Mouse (Mus musculus): ENCODE measurements around the gene Cacng1. TPM values are rescaled to one million over a fixed set of nuclear protein-coding genes. Genes with fewer than 3 reads are reported as not detected.

The Cacng1 gene
- polyA plus RNA-seq, 1 experiment from 2014 or later: 0.81 TPM

GRCm38 (mm10) chr11:107714368-107714767 is 2.0 kb downstream of the Cacng1 start:
- Histone ChIP-seq H3K4me3 (ENCODE audit: low read depth, low read length) (no peak overlapping the region), H3K36me3 (replicated peaks; ENCODE audit: insufficient read depth, low read length) (no peaks in the 10 kb centered on the region), H3K4me1 (ENCODE audit: insufficient read depth) (no peaks in the 10 kb centered on the region), H3K9ac (replicated peaks) (no peak overlapping the region), H3K4me2 (ENCODE audit: low read depth, low read length) (no peak overlapping the region), H3K9me3 (ENCODE audit: low read length) (no peaks in the 10 kb centered on the region), H3K27me3 (ENCODE audit: insufficient read depth, low read length) (no peaks in the 10 kb centered on the region), H3K27ac (ENCODE audit: low read depth) (no peak overlapping the region)
- ATAC-seq: no peak
- TF ChIP-seq EP300 (IDR thresholded peaks at IDR 0.05; ENCODE audit: low read depth) (no peak), CTCF (IDR thresholded peaks at IDR 0.05; ENCODE audit: low read depth) (no peak)
- DNase-seq: no peak
- 81% methylated on average over 7 of the region's 7 CpGs for WGBS (ENCODE audit: insufficient replicate concordance)

- Histone ChIP-seq H3K27ac (ENCODE audit: low read depth) (no peak overlapping the region), H3K27me3 (ENCODE audit: insufficient read depth, low read length) (no peaks in the 10 kb centered on the region), H3K9ac (replicated peaks) (no peak overlapping the region), H3K4me3 (ENCODE audit: low read depth, low read length) (no peak overlapping the region), H3K9me3 (ENCODE audit: low read length) (no peaks in the 10 kb centered on the region), H3K36me3 (replicated peaks; ENCODE audit: insufficient read depth, low read length) (no peaks in the 10 kb centered on the region), H3K4me1 (ENCODE audit: insufficient read depth) (peaks cover 3% of the 10 kb centered on the region; the same call in 1 of the 2 replicates), H3K4me2 (ENCODE audit: low read depth, low read length) (no peak overlapping the region)
- DNase-seq (no peak), ATAC-seq (no peak)
- TF ChIP-seq CTCF (IDR thresholded peaks at IDR 0.05; ENCODE audit: low read depth) (no peak), EP300 (IDR thresholded peaks at IDR 0.05; ENCODE audit: low read depth) (no peak)
- 52% methylated on average over 3 of the region's 3 CpGs for WGBS (ENCODE audit: insufficient replicate concordance)
Measured at GRCm38 (mm10) chr11:107710379-107710778, 5.9 kb downstream of the Cacng1 start.

- TF ChIP-seq EP300 (IDR thresholded peaks at IDR 0.05; ENCODE audit: low read depth): no peak
- no peak for TF ChIP-seq CTCF (IDR thresholded peaks at IDR 0.05; ENCODE audit: low read depth)
- no peaks in the 10 kb centered on the region for H3K36me3 ChIP-seq (replicated peaks; ENCODE audit: insufficient read depth, low read length)
- WGBS (ENCODE audit: insufficient replicate concordance): 79% methylated on average over 20 of the region's 20 CpGs
Measured at GRCm38 (mm10) chr11:107707897-107708610, 8.3 kb downstream of the Cacng1 start.

GRCm38 (mm10) chr11:107705476-107706074 is 10.7 kb downstream of the Cacng1 start:
- peak; percentile 60 for DNase-seq
- peak; percentile 72 for ATAC-seq
- TF ChIP-seq CTCF (IDR thresholded peaks at IDR 0.05; ENCODE audit: low read depth) (no peak), EP300 (IDR thresholded peaks at IDR 0.05; ENCODE audit: low read depth) (no peak)
- Histone ChIP-seq H3K4me2 (ENCODE audit: low read depth, low read length) (no peak overlapping the region), H3K9me3 (ENCODE audit: low read length) (no peaks in the 10 kb centered on the region), H3K4me3 (ENCODE audit: low read depth, low read length) (no peak overlapping the region), H3K27me3 (ENCODE audit: insufficient read depth, low read length) (no peaks in the 10 kb centered on the region), H3K9ac (replicated peaks) (no peak overlapping the region), H3K36me3 (replicated peaks; ENCODE audit: insufficient read depth, low read length) (no peaks in the 10 kb centered on the region), H3K4me1 (ENCODE audit: insufficient read depth) (peaks cover 12% of the 10 kb centered on the region; the same call in 1 of the 2 replicates), H3K27ac (ENCODE audit: low read depth) (no peak overlapping the region)
- 64% methylated on average over 11 of the region's 11 CpGs for WGBS (ENCODE audit: insufficient replicate concordance)

More at GRCm38 (mm10) chr11:107707897-107708610, 8.3 kb downstream of the Cacng1 start:
- peaks cover 12% of the 10 kb centered on the region; the same call in 1 of the 2 replicates for H3K4me1 ChIP-seq (ENCODE audit: insufficient read depth)
- H3K27me3 ChIP-seq (ENCODE audit: insufficient read depth, low read length): no peaks in the 10 kb centered on the region
- DNase-seq (no peak), ATAC-seq (no peak)
- no peak overlapping the region for H3K9ac ChIP-seq (replicated peaks)
- no peak overlapping the region for H3K4me3 ChIP-seq (ENCODE audit: low read depth, low read length)
- H3K27ac ChIP-seq (ENCODE audit: low read depth): no peak overlapping the region
- no peak overlapping the region for H3K4me2 ChIP-seq (ENCODE audit: low read depth, low read length)
- H3K9me3 ChIP-seq (ENCODE audit: low read length): no peaks in the 10 kb centered on the region

GRCm38 (mm10) chr11:107705060-107705459 is 11.3 kb downstream of the Cacng1 start:
- no peak for DNase-seq
- Histone ChIP-seq H3K9me3 (ENCODE audit: low read length) (no peaks in the 10 kb centered on the region), H3K27me3 (ENCODE audit: insufficient read depth, low read length) (no peaks in the 10 kb centered on the region), H3K4me1 (ENCODE audit: insufficient read depth) (peaks cover 12% of the 10 kb centered on the region; the same call in 1 of the 2 replicates), H3K36me3 (replicated peaks; ENCODE audit: insufficient read depth, low read length) (no peaks in the 10 kb centered on the region), H3K4me2 (ENCODE audit: low read depth, low read length) (no peak overlapping the region), H3K4me3 (ENCODE audit: low read depth, low read length) (no peak overlapping the region), H3K9ac (replicated peaks) (no peak overlapping the region), H3K27ac (ENCODE audit: low read depth) (no peak overlapping the region)
- no peak for TF ChIP-seq CTCF (IDR thresholded peaks at IDR 0.05; ENCODE audit: low read depth)
- TF ChIP-seq EP300 (IDR thresholded peaks at IDR 0.05; ENCODE audit: low read depth): no peak
- WGBS (ENCODE audit: insufficient replicate concordance): 87% methylated on average over 6 of the region's 6 CpGs
- no peak for ATAC-seq

Measured in liver, postnatal 0 days (tissue).